ENCODE assay signal across 8 mouse cellular contexts in genomic region chr13:56753192-56753951, GRCm38 (mm10). TPM values are rescaled to one million over a fixed set of nuclear protein-coding genes. Genes with fewer than 3 reads are reported as not detected.
DNase-seq lines count a peak whose midpoint lies in the region; ATAC-seq and TF ChIP-seq lines count a peak whose summit lies in the region.

Gm45623 (minus strand) TSS chr13:56753827.

- peak within 1 kb of the TSS; percentile 85 for H3K4me2 ChIP-seq in kidney, embryonic 15.5 days
- H3K4me2 ChIP-seq in heart, postnatal 0 days (ENCODE audit: low read depth, low read length): peak within 1 kb of the TSS; percentile 65
- peak within 1 kb of the TSS; percentile 64 for H3K4me2 ChIP-seq in liver, postnatal 0 days (ENCODE audit: low read depth, low read length)

- H3K9ac ChIP-seq in kidney, embryonic 15.5 days: peak within 1 kb of the TSS; percentile 19
- H3K9ac ChIP-seq in heart, postnatal 0 days (replicated peaks; ENCODE audit: low read depth, low read length): no peak within 1 kb of the TSS
- no peak within 1 kb of the TSS; the same call in 1 of the 2 replicates for H3K9ac ChIP-seq in liver, postnatal 0 days (replicated peaks)

- TF ChIP-seq CTCF in heart, postnatal 0 days (IDR thresholded peaks at IDR 0.05; ENCODE audit: low read depth): no peak
- no peak for TF ChIP-seq CTCF in liver, postnatal 0 days (IDR thresholded peaks at IDR 0.05; ENCODE audit: low read depth)

- no peak for DNase-seq in kidney, postnatal 25 days
- no peak for DNase-seq in heart, postnatal 0 days (ENCODE audit: low spot score)
- no peak for DNase-seq in liver, postnatal 0 days
- DNase-seq in right cerebral cortex, postnatal 25 days: no peak
- DNase-seq in gastrocnemius, postnatal 4 days (ENCODE audit: low spot score in 2 of 2): no peak
- no peak for DNase-seq in frontal cortex, adult 2 months (ENCODE audit: extremely low spot score in 1 of 2, low spot score in 1 of 2)

- no peak within 1 kb of the TSS for H3K27ac ChIP-seq in kidney, embryonic 15.5 days
- no peak within 1 kb of the TSS for H3K27ac ChIP-seq in brown adipose tissue, adult 24 weeks (replicated peaks; ENCODE audit: low read depth, low read length)
- H3K27ac ChIP-seq in heart, postnatal 0 days (ENCODE audit: low read depth): no peak within 1 kb of the TSS
- H3K27ac ChIP-seq in liver, postnatal 0 days (ENCODE audit: low read depth): no peak within 1 kb of the TSS

- peak within 1 kb of the TSS; percentile 43 for H3K4me3 ChIP-seq in kidney, embryonic 15.5 days (replicated peaks)
- peak within 1 kb of the TSS; percentile 9 for H3K4me3 ChIP-seq in brown adipose tissue, adult 24 weeks (ENCODE audit: insufficient read depth, low read depth, low read length)
- H3K4me3 ChIP-seq in heart, postnatal 0 days (ENCODE audit: low read depth, low read length): peak within 1 kb of the TSS; percentile 43
- peak within 1 kb of the TSS; percentile 39 for H3K4me3 ChIP-seq in liver, postnatal 0 days (ENCODE audit: low read depth, low read length)

- TF ChIP-seq EP300 in heart, postnatal 0 days (IDR thresholded peaks at IDR 0.05; ENCODE audit: low read depth): no peak
- TF ChIP-seq EP300 in liver, postnatal 0 days (IDR thresholded peaks at IDR 0.05; ENCODE audit: low read depth): no peak

- H3K9me3 ChIP-seq in kidney, embryonic 15.5 days (replicated peaks): no peaks in the 10 kb centered on the region
- H3K9me3 ChIP-seq in heart, postnatal 0 days (replicated peaks; ENCODE audit: control insufficient read depth, low read length): no peaks in the 10 kb centered on the region
- H3K9me3 ChIP-seq in liver, postnatal 0 days (ENCODE audit: low read length): no peaks in the 10 kb centered on the region

- H3K4me1 ChIP-seq in kidney, embryonic 15.5 days: peaks cover 21% of the 10 kb centered on the region
- H3K4me1 ChIP-seq in brown adipose tissue, adult 24 weeks (ENCODE audit: control insufficient read depth, insufficient read depth, insufficient read length, low read length): no peaks in the 10 kb centered on the region
- no peaks in the 10 kb centered on the region; the same call in 1 of the 2 replicates for H3K4me1 ChIP-seq in heart, postnatal 0 days (ENCODE audit: control insufficient read depth, insufficient read depth)
- H3K4me1 ChIP-seq in liver, postnatal 0 days (ENCODE audit: insufficient read depth): peaks cover 15% of the 10 kb centered on the region

- no peaks in the 10 kb centered on the region for H3K36me3 ChIP-seq in kidney, embryonic 15.5 days
- H3K36me3 ChIP-seq in heart, postnatal 0 days (replicated peaks; ENCODE audit: control insufficient read depth, insufficient read depth, low read length): no peaks in the 10 kb centered on the region
- H3K36me3 ChIP-seq in liver, postnatal 0 days (replicated peaks; ENCODE audit: insufficient read depth, low read length): no peaks in the 10 kb centered on the region

- WGBS in kidney, embryonic 15.5 days: 1% methylated on average over 70 of the region's 71 CpGs
- WGBS in heart, postnatal 0 days: 2% methylated on average over 70 of the region's 71 CpGs
- 4% methylated on average over 52 of the region's 71 CpGs for WGBS in liver, postnatal 0 days (ENCODE audit: insufficient replicate concordance)

- H3K27me3 ChIP-seq in kidney, embryonic 15.5 days: peaks cover 59% of the 10 kb centered on the region
- H3K27me3 ChIP-seq in heart, postnatal 0 days (ENCODE audit: control insufficient read depth, insufficient read depth, low read length): peaks cover 50% of the 10 kb centered on the region
- H3K27me3 ChIP-seq in liver, postnatal 0 days (ENCODE audit: insufficient read depth, low read length): peaks cover 44% of the 10 kb centered on the region

- no peak for ATAC-seq in kidney, embryonic 15.5 days (replicated peaks; ENCODE audit: low FRiP score)
- ATAC-seq in heart, postnatal 0 days (ENCODE audit: insufficient read depth, low read depth): peak; percentile 27; the same call in 1 of the 2 replicates
- ATAC-seq in liver, postnatal 0 days: no peak

RNA-seq across cellular contexts. Expression of gene Gm45623, which starts in this region (rescaled TPM):
- not detected in 2 replicates for polyA plus RNA-seq in kidney, embryonic 15.5 days (2015; fragmentation: Nextera tagmentation; extraction: Ambion mirVana)
- not detected in 2 replicates for polyA plus RNA-seq in brown adipose tissue, adult 24 weeks (2012; ENCODE audit: insufficient read depth, insufficient read length, missing spikeins)
- not detected in 2 replicates for total RNA-seq in heart, postnatal 0 days (2014; rRNA removed; ENCODE audit: low replicate concordance)
- not detected in 2 replicates for polyA plus RNA-seq in heart, postnatal 0 days (2015; fragmentation: Nextera tagmentation; extraction: Ambion mirVana)
- polyA plus RNA-seq in liver, postnatal 0 days (2015; fragmentation: Nextera tagmentation; extraction: Ambion mirVana): not detected in 2 replicates
- total RNA-seq in gastrocnemius, postnatal 4 days (2021): not detected
- 9.2 and 10.6 TPM in 2 replicates for polyA plus RNA-seq in frontal cortex, adult 2 months (2012; rRNA removed)

Comparison
In these comparisons a context has a peak if more than half of its experiments do, and no peak if none do; other contexts are left out.
1. Peak in ATAC-seq, H3K4me3 ChIP-seq and H3K4me2 ChIP-seq in heart, postnatal 0 days; RNA of the gene not detected or under 1 TPM.